ENCODE assay signal across 8 mouse cellular contexts in genomic region chr15:88891676-88892040, GRCm38 (mm10). TPM values are rescaled to one million over a fixed set of nuclear protein-coding genes. Genes with fewer than 3 reads are reported as not detected.
DNase-seq lines count a peak whose midpoint lies in the region; ATAC-seq lines count a peak whose summit lies in the region.

No protein-coding gene starts in this region.

- no peaks in the 10 kb centered on the region for H3K9me3 ChIP-seq in kidney, embryonic 16.5 days (ENCODE audit: low read length)
- no peaks in the 10 kb centered on the region for H3K9me3 ChIP-seq in embryonic facial prominence, embryonic 15.5 days (replicated peaks)
- H3K9me3 ChIP-seq in limb, embryonic 10.5 days (replicated peaks) = no peaks in the 10 kb centered on the region
- H3K9me3 ChIP-seq in neural tube, embryonic 12.5 days = no peaks in the 10 kb centered on the region

- no peak for ATAC-seq in kidney, embryonic 16.5 days (ENCODE audit: low FRiP score, low TSS enrichment)
- ATAC-seq in embryonic facial prominence, embryonic 15.5 days (ENCODE audit: insufficient number of reproducible peaks, low FRiP score, low TSS enrichment, low read depth) = no peak
- no peak for ATAC-seq in neural tube, embryonic 12.5 days (ENCODE audit: low FRiP score, low read depth)

- H3K9ac ChIP-seq in kidney, embryonic 16.5 days (replicated peaks; ENCODE audit: low read length) = no peak overlapping the region
- H3K9ac ChIP-seq in embryonic facial prominence, embryonic 15.5 days = no peak overlapping the region
- no peak overlapping the region for H3K9ac ChIP-seq in neural tube, embryonic 12.5 days

- H3K4me1 ChIP-seq in kidney, embryonic 16.5 days (ENCODE audit: insufficient read depth, low read length) = peaks cover 3% of the 10 kb centered on the region
- peaks cover 19% of the 10 kb centered on the region for H3K4me1 ChIP-seq in embryonic facial prominence, embryonic 15.5 days
- H3K4me1 ChIP-seq in limb, embryonic 10.5 days = peaks cover 16% of the 10 kb centered on the region
- peaks cover 9% of the 10 kb centered on the region; the same call in 1 of the 2 replicates for H3K4me1 ChIP-seq in neural tube, embryonic 12.5 days

- H3K27me3 ChIP-seq in kidney, embryonic 16.5 days (ENCODE audit: insufficient read depth, low read length) = no peaks in the 10 kb centered on the region
- no peaks in the 10 kb centered on the region for H3K27me3 ChIP-seq in embryonic facial prominence, embryonic 15.5 days
- peaks cover 30% of the 10 kb centered on the region for H3K27me3 ChIP-seq in limb, embryonic 10.5 days (ENCODE audit: low read depth, poor library complexity, severe bottlenecking)
- H3K27me3 ChIP-seq in neural tube, embryonic 12.5 days (replicated peaks) = peaks cover 3% of the 10 kb centered on the region; the same call in 1 of the 2 replicates

- peak overlapping the region; percentile 57 for H3K4me3 ChIP-seq in kidney, embryonic 16.5 days (ENCODE audit: low read length)
- peak overlapping the region; percentile 49; the same call in 1 of the 2 replicates for H3K4me3 ChIP-seq in embryonic facial prominence, embryonic 15.5 days (replicated peaks)
- H3K4me3 ChIP-seq in limb, embryonic 10.5 days = peak overlapping the region; percentile 62
- H3K4me3 ChIP-seq in neural tube, embryonic 12.5 days = no peak overlapping the region

- WGBS in kidney, embryonic 16.5 days = 67% methylated on average over 8 of the region's 8 CpGs
- 65% methylated on average over 8 of the region's 8 CpGs for WGBS in embryonic facial prominence, embryonic 15.5 days
- WGBS in limb, embryonic 10.5 days = 68% methylated on average over 8 of the region's 8 CpGs
- WGBS in neural tube, embryonic 12.5 days = 74% methylated on average over 8 of the region's 8 CpGs

- H3K27ac ChIP-seq in kidney, embryonic 16.5 days (ENCODE audit: low read length) = no peak overlapping the region
- no peak overlapping the region for H3K27ac ChIP-seq in embryonic facial prominence, embryonic 15.5 days (replicated peaks)
- H3K27ac ChIP-seq in limb, embryonic 10.5 days = no peak overlapping the region
- no peak overlapping the region for H3K27ac ChIP-seq in neural tube, embryonic 12.5 days

- peak overlapping the region; percentile 98 for H3K4me2 ChIP-seq in kidney, embryonic 16.5 days (replicated peaks; ENCODE audit: low read depth, low read length)
- H3K4me2 ChIP-seq in embryonic facial prominence, embryonic 15.5 days (replicated peaks) = peak overlapping the region; percentile 97
- peak overlapping the region; percentile 91 for H3K4me2 ChIP-seq in neural tube, embryonic 12.5 days (replicated peaks)

- DNase-seq in kidney, postnatal 36 days = no peak
- DNase-seq in limb, embryonic 10.5 days (ENCODE audit: low spot score) = no peak
- DNase-seq in cerebellum, adult 9-10 months = no peak
- no peak for DNase-seq in natural killer cell, adult 2 months (ENCODE audit: low spot score in 2 of 2)
- no peak for DNase-seq in urinary bladder, postnatal 4 days (ENCODE audit: low spot score in 2 of 2)

- H3K36me3 ChIP-seq in kidney, embryonic 16.5 days (ENCODE audit: insufficient read depth, low read length) = no peaks in the 10 kb centered on the region
- H3K36me3 ChIP-seq in embryonic facial prominence, embryonic 15.5 days = no peaks in the 10 kb centered on the region
- H3K36me3 ChIP-seq in limb, embryonic 10.5 days = no peaks in the 10 kb centered on the region
- H3K36me3 ChIP-seq in neural tube, embryonic 12.5 days = no peaks in the 10 kb centered on the region

RNA-seq across cellular contexts. Expression of gene Pim3, which starts 29.7 kb away (rescaled TPM):
- 59.6 and 77.7 TPM in 2 replicates for polyA plus RNA-seq in kidney, embryonic 16.5 days (2015; fragmentation: Nextera tagmentation; extraction: Ambion mirVana)
- polyA plus RNA-seq in embryonic facial prominence, embryonic 15.5 days (2015; fragmentation: Nextera tagmentation; extraction: Ambion mirVana) = 63.0 and 64.8 TPM in 2 replicates
- polyA plus RNA-seq in limb, embryonic 10.5 days (2016; fragmentation: Nextera tagmentation; extraction: Ambion mirVana) = 46.6 and 48.2 TPM in 2 replicates
- 52.4 and 52.9 TPM in 2 replicates for polyA plus RNA-seq in neural tube, embryonic 12.5 days (2016; fragmentation: Nextera tagmentation; extraction: Ambion mirVana)
